Mouse (Mus musculus): ENCODE measurements around the gene Armc6. TPM values are rescaled to one million over a fixed set of nuclear protein-coding genes. Genes with fewer than 3 reads are reported as not detected.

Armc6 gene
- polyA plus RNA-seq, 2 experiments = 10.5 to 12.4 TPM

GRCm38 (mm10) chr8:70195762-70196161 lies 38.5 kb downstream of the Armc6 start:
- TF ChIP-seq CTCF (IDR thresholded peaks at IDR 0.05; ENCODE audit: low read depth) = peak; percentile 51; the same call in 1 of the 2 replicates
- no peak for TF ChIP-seq EP300 (IDR thresholded peaks at IDR 0.05; ENCODE audit: low read depth)
- no peak for ATAC-seq (ENCODE audit: insufficient read depth)
- Histone ChIP-seq H3K9me3 (ENCODE audit: control insufficient read depth, low read length) (no peaks in the 10 kb centered on the region), H3K4me3 (ENCODE audit: insufficient read depth in 1 of 2, low read depth in 2 of 2, low read length in 2 of 2) (no peak overlapping the region), H3K27me3 (ENCODE audit: control insufficient read depth, insufficient read depth, low read length) (no peaks in the 10 kb centered on the region), H3K36me3 (replicated peaks; ENCODE audit: control insufficient read depth, insufficient read depth, low read depth) (no peaks in the 10 kb centered on the region; the same call in 1 of the 2 replicates), H3K4me1 (replicated peaks; ENCODE audit: control insufficient read depth in 2 of 2, insufficient read depth in 2 of 2, low read length in 1 of 2) (peaks cover 4 to 10% of the 10 kb centered on the region in 2 experiments), H3K27ac (no peak overlapping the region), H3K4me2 (ENCODE audit: low read depth) (no peak overlapping the region), H3K9ac (replicated peaks) (no peak overlapping the region)
- WGBS (ENCODE audit: insufficient replicate concordance) = 60% methylated on average over 2 of the region's 2 CpGs
- DNase-seq (ENCODE audit: low read depth in 3 of 3, low spot score in 3 of 3) = no peak

DNA sequence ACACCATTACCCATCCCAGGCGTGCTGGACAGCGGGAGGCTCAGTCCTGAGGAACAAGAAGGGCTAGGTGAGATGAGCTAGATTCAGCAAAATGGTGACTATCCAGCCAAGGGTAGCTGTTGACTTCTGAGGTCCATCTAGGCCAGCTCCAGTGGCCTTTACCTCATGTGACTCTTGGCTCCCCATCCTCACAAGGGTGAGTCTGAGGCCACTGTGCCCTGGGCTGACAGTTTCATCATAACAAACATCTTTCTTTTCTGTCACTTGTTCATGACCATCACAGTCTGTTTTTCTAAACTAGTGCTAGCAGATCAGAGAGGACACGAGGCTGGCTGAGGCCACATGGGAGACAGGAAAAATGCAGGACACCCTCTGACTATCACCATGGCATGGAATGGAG lies 40.1 kb downstream of the Armc6 start:
- no peak overlapping the region for H3K9ac ChIP-seq (replicated peaks)
- H3K4me3 ChIP-seq (ENCODE audit: insufficient read depth in 1 of 2, low read depth in 2 of 2, low read length in 2 of 2) = no peak overlapping the region
- H3K27me3 ChIP-seq (ENCODE audit: control insufficient read depth, insufficient read depth, low read length) = no peaks in the 10 kb centered on the region
- no peak for TF ChIP-seq EP300 (IDR thresholded peaks at IDR 0.05; ENCODE audit: low read depth)
- TF ChIP-seq CTCF (IDR thresholded peaks at IDR 0.05; ENCODE audit: low read depth) = no peak
- H3K27ac ChIP-seq = no peak overlapping the region
- H3K4me1 ChIP-seq (replicated peaks; ENCODE audit: control insufficient read depth in 2 of 2, insufficient read depth in 2 of 2, low read length in 1 of 2) = no peaks in the 10 kb centered on the region; a peak in 1 of 4 replicates
- no peak overlapping the region for H3K4me2 ChIP-seq (ENCODE audit: low read depth)
- 74% methylated on average over 3 of the region's 3 CpGs for WGBS (ENCODE audit: insufficient replicate concordance)
- ATAC-seq (ENCODE audit: insufficient read depth) = no peak
- DNase-seq (ENCODE audit: low read depth in 3 of 3, low spot score in 3 of 3) = no peak
- H3K9me3 ChIP-seq (ENCODE audit: control insufficient read depth, low read length) = no peaks in the 10 kb centered on the region
- H3K36me3 ChIP-seq (replicated peaks; ENCODE audit: control insufficient read depth, insufficient read depth, low read depth) = no peaks in the 10 kb centered on the region; the same call in 1 of the 2 replicates

DNA sequence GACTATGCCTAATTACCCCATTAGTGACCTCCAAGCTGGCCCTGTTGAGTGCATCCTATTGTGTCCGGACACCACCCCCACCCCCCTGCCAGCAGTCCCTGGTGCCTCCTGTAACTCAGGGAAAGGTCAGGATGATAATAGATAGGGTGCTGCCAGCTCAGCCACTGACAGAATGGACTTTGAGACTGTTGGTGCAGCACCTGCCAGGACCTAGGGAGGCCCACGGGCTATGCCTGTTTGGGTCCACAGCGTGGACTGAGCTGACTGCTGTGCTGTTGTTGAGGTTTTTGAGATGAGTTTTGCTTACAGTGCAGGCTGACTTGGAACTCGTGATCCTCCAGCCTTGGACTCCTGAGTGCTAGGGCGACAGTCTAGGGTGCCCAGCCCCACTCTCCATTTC lies 41.0 kb downstream of the Armc6 start:
- no peak overlapping the region for H3K4me2 ChIP-seq (ENCODE audit: low read depth)
- no peak overlapping the region for H3K4me3 ChIP-seq (ENCODE audit: insufficient read depth in 1 of 2, low read depth in 2 of 2, low read length in 2 of 2)
- 79% methylated on average over 5 of the region's 5 CpGs for WGBS (ENCODE audit: insufficient replicate concordance)
- H3K27me3 ChIP-seq (ENCODE audit: control insufficient read depth, insufficient read depth, low read length) = no peaks in the 10 kb centered on the region
- no peaks in the 10 kb centered on the region; the same call in 1 of the 2 replicates for H3K36me3 ChIP-seq (replicated peaks; ENCODE audit: control insufficient read depth, insufficient read depth, low read depth)
- TF ChIP-seq CTCF (IDR thresholded peaks at IDR 0.05; ENCODE audit: low read depth) = no peak
- no peak for TF ChIP-seq EP300 (IDR thresholded peaks at IDR 0.05; ENCODE audit: low read depth)
- H3K9ac ChIP-seq (replicated peaks) = no peak overlapping the region
- ATAC-seq (ENCODE audit: insufficient read depth) (peak; percentile 34; the same call in 1 of the 2 replicates), DNase-seq (ENCODE audit: low read depth in 3 of 3, low spot score in 3 of 3) (no peak)
- no peaks in the 10 kb centered on the region; a peak in 1 of 4 replicates for H3K4me1 ChIP-seq (replicated peaks; ENCODE audit: control insufficient read depth in 2 of 2, insufficient read depth in 2 of 2, low read length in 1 of 2)
- no peak overlapping the region for H3K27ac ChIP-seq
- H3K9me3 ChIP-seq (ENCODE audit: control insufficient read depth, low read length) = no peaks in the 10 kb centered on the region

GRCm38 (mm10) chr8:70188707-70189106 lies 45.6 kb downstream of the Armc6 start:
- no peaks in the 10 kb centered on the region; the same call in none of the 2 replicates for H3K36me3 ChIP-seq (replicated peaks; ENCODE audit: control insufficient read depth, insufficient read depth, low read depth)
- no peak overlapping the region for H3K4me3 ChIP-seq (ENCODE audit: insufficient read depth in 1 of 2, low read depth in 2 of 2, low read length in 2 of 2)
- TF ChIP-seq EP300 (IDR thresholded peaks at IDR 0.05; ENCODE audit: low read depth) (no peak), CTCF (IDR thresholded peaks at IDR 0.05; ENCODE audit: low read depth) (no peak)
- no peak for DNase-seq (ENCODE audit: low read depth in 3 of 3, low spot score in 3 of 3)
- no peaks in the 10 kb centered on the region for H3K9me3 ChIP-seq (ENCODE audit: control insufficient read depth, low read length)
- no peaks in the 10 kb centered on the region for H3K4me1 ChIP-seq (replicated peaks; ENCODE audit: control insufficient read depth in 2 of 2, insufficient read depth in 2 of 2, low read length in 1 of 2)
- WGBS (ENCODE audit: insufficient replicate concordance) = 70% methylated on average over 7 of the region's 7 CpGs
- no peak overlapping the region for H3K4me2 ChIP-seq (ENCODE audit: low read depth)
- no peaks in the 10 kb centered on the region for H3K27me3 ChIP-seq (ENCODE audit: control insufficient read depth, insufficient read depth, low read length)
- no peak for ATAC-seq (ENCODE audit: insufficient read depth)
- no peak overlapping the region for H3K27ac ChIP-seq
- no peak overlapping the region for H3K9ac ChIP-seq (replicated peaks)

DNA sequence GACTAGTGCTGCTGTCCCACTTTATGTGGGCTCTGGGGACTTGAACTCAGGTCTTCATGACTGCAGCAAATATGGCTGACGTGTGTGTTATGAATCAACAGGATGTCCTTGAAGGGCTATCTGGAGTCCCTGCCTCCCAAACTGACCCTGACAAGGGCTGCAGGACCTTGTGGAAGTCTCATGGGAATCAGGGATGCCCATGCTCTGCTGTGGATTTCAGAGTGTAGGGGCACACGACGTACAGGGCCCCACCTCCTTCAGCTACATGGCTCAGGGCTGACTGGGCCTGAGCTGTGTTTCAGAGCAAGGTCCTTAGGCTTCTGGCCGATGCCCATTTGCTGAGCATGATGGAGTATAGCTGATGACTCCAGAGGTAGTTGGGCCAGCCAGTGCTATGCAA lies 51.1 kb downstream of the Armc6 start:
- no peak overlapping the region for H3K9ac ChIP-seq (replicated peaks)
- H3K27ac ChIP-seq = no peak overlapping the region
- TF ChIP-seq CTCF (IDR thresholded peaks at IDR 0.05; ENCODE audit: low read depth) = no peak
- TF ChIP-seq EP300 (IDR thresholded peaks at IDR 0.05; ENCODE audit: low read depth) = no peak
- no peaks in the 10 kb centered on the region for H3K9me3 ChIP-seq (ENCODE audit: control insufficient read depth, low read length)
- DNase-seq (ENCODE audit: low read depth in 3 of 3, low spot score in 3 of 3) (no peak), ATAC-seq (ENCODE audit: insufficient read depth) (no peak)
- 65% methylated on average over 4 of the region's 4 CpGs for WGBS (ENCODE audit: insufficient replicate concordance)
- H3K4me2 ChIP-seq (ENCODE audit: low read depth) = no peak overlapping the region
- H3K36me3 ChIP-seq (replicated peaks; ENCODE audit: control insufficient read depth, insufficient read depth, low read depth) = peaks cover 4% of the 10 kb centered on the region
- no peaks in the 10 kb centered on the region for H3K27me3 ChIP-seq (ENCODE audit: control insufficient read depth, insufficient read depth, low read length)
- no peak overlapping the region for H3K4me3 ChIP-seq (ENCODE audit: insufficient read depth in 1 of 2, low read depth in 2 of 2, low read length in 2 of 2)
- H3K4me1 ChIP-seq (replicated peaks; ENCODE audit: control insufficient read depth in 2 of 2, insufficient read depth in 2 of 2, low read length in 1 of 2) = peaks cover 9 to 15% of the 10 kb centered on the region in 2 experiments

Measured in liver, embryonic 14.5 days (tissue).